Mouse (Mus musculus): ENCODE results near the gene Hdac9.

Gene Hdac9

DNA sequence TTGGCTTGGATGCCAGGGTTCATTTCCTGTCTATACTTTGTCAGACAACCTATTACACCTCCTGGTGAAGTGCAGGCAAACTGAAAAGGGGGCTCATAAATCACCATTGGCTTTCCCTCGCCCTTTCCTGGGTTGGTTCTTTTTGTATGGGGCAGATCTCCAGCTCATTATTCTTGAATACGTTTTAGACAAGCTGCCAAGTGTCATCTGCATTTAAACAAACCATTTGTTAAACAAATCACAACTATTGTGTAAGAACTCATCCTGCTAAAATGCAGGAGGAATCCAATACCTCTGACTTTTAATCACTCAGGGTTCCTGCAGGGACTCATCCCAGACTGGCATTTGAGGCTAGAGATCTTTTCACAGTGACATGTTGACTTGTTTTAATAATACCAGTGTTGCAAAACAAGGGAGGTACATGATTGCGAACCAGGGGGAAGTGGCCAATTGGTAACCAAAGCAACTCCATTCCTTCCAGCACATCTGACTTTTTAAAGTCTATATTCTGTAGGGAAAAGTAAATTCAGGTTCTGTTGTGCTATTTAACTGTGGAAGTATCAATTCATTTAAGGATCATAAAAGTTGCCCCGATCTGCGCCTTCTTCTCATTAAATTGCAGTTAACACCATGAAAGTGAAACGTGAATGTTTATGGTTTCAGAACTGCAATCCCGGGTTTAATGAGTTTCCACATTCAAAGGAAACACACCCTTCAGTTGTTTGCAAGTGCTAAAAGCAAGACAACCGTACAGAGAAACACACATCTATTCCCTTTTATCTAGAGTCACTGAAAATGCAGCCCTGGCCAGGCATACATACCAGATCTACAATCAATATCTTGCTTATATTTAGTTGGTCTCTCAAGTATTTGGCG lies 696.6 kb downstream of the Hdac9 start:
- DNase-seq (ENCODE audit: low spot score in 2 of 2), result no peak

DNA sequence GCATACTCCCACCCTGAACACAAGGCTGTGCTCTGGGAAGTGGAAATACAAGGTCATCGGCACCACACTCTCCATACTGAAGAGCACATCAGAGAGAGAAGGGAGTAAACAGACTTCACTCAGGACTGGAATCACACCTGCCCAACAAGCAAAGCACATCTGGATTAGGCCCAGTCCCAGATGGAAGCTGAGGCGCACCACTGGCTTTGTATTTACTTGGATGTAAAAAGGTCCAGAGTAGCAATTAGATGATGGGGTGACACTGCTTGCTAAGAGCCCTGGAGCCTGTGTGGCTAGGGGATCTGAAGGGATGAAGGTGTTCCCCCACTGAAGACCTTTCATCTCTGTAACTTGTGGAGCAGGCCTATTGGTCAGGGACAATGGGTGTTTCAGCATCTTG lies 698.3 kb downstream of the Hdac9 start:
- DNase-seq (ENCODE audit: low spot score in 2 of 2), result no peak

DNA sequence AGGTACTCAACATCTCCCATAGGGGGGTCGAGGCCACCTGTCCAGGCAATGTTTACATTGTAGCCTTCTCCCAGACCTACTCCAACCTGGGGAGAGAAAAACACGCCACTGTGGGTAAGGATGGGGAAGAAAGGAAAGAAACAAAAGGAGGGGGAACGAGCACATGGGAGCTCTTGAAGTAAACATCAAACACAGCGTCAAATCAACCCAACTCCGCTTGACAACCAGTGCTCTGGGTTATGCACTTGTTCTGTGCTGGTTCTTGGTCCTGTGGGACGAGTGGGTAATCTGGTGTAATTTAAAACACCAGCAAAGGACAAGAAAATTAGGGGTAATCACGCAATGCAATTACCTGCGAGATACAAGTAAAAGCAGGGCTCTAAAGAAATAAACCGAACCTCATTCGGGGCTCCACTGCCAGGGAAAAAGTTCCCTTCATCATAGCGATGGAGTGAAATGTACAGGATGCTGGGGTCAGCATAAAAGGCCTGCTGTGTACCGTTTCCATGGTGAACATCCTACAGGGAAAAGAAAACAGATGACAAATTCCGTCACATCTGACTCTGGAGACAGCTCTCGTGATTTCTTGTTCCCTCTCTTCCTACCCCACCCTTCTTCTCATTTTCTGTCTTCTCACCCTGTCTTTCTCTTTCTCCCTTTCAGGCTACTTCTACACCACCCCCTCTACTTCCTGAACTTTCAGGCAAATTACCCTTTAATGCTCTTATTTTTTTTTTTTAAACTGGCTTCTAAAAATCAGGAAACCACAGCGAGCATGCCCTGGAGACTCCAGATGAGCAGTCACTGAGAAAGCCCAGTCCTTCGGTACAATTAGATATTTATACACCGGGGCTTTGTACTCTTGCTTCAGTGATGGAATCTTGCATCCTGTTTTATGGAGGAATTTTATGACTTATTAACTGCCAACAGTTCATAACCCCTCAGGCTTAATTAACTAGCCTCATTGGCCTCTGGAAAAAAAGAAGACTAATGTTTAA lies 701.6 kb downstream of the Hdac9 start:
- DNase-seq (ENCODE audit: low spot score in 2 of 2), result no peak

DNA sequence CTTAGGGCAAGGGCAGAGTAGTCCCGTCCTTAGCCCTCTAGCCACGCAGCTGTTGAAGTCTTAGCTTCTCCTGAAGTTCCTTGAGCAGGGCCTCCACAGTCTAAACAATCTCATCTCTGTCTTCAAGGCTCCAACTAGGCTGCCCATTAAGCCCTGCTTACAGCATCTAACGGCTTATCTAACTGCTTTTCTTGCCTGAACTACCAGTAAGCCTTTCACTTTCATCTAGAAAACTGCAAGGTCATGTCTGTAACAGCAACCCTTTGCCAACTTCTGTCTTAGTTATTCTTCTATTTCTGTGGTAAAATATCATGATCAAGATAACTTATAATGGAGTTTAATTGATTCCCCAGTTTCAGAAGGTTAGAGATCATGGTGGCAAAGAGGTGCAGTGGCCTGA lies 704.7 kb downstream of the Hdac9 start:
- no peak for DNase-seq (ENCODE audit: low spot score in 2 of 2)

DNA sequence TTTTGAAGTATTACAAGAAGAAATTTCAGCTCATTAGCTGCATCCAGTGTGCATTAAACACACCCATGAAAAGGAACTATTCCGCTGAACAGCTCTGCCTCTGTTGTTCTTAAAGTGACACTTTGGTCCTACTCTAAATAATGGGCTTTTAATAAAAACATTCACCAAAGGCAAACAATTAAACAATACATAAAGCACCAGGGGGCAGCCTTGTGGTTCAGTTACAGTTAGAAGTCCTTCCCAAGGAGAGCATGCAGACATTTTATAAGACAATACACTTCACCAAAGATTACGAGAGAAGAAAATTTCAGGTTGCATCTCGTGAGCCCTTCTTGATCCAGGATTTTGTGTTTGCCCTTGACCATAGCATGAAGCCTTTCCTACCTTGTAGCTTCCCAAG lies 715.4 kb downstream of the Hdac9 start:
- DNase-seq (ENCODE audit: low spot score in 2 of 2), result no peak

DNA sequence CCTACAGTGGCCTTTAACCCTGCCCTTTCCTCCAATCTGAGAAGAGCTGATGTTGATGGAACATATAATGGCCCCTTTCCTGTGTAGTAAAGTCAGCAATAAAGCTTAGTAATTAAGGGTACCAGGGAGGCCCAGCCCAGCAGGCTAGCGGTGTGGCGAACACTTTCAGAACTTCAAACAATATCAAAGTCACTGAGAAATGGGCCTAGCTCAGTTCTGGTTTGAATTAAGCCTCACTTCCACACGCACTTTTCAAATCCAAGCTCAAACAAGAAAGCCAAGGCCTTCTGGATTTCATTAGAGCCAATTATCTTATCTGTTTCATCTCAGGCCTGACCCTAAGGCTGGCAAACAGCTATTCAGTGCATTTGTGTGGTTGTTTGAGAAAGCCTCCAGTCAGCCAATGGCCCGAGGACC lies 716.9 kb downstream of the Hdac9 start:
- no peak for DNase-seq (ENCODE audit: low spot score in 2 of 2)

DNA sequence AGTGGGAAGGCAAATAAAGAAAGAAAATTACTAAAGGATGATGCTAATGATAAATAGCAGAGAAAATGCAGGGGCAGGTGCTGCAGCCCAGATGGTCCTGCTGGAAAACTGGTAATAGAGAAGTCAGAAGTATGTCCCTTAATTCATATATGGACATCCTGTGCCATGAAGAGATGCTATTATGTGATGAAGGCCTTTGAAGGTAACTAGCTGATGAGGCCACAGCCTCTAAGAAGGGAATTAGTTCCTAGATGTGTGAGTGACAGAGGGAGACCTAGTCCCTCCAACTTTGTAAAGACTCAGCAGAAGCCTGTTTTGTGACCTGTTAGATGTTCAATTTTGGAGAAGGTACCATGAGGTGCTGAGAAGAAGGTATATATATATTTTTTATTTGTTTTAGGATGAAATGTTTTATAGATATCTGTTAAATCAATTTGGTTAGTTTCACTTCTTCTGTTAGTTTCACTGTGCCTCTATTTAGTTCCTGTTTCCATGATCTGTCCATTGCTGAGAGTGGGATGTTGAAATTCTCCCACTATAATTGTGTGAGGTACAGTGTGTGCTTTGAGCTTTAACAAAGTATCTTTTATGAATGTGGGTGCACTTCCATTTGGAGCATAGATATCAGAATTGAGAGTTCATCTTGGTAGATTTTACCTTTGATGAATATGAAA lies 721.6 kb downstream of the Hdac9 start:
- no peak for DNase-seq (ENCODE audit: low spot score in 2 of 2)

DNA sequence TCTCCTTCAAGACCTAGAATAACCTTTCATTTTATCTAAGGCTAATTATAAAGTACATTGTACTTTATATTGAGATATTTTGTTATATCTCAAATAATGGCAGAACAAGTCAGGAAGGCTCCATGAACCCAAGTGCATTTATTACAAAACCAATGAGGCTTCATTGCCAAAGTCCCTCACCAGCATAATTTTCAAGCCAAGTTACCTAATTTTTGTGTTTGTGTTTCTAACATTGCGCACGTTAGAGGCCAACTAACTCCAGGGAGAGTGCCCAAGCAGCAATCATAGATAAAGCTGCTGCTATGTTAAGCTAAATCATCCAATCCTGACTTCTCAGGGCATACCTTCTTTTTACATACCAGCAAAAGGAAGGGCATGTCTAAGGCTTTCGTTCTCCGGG lies 722.8 kb downstream of the Hdac9 start:
- no peak for DNase-seq (ENCODE audit: low spot score in 2 of 2)

DNA sequence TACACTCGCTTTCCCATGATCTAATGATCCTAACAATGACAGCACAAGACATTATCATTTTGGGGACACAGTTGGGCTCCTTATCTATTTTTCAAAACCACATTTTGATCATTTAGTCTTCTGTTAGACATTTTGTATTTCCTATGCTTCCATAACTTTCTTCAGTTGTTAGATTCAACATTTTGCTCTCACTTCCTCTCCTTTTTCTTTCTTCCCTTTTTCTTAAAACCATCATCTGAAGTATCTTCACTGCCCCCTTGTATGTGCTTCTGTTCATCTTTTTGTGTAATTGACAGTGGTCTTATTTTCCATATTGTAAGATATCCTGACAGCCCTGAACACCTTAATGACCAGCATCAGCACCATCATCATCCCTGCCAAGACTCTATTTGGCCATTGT lies 725.6 kb downstream of the Hdac9 start:
- DNase-seq (ENCODE audit: low spot score in 2 of 2), result no peak

DNA sequence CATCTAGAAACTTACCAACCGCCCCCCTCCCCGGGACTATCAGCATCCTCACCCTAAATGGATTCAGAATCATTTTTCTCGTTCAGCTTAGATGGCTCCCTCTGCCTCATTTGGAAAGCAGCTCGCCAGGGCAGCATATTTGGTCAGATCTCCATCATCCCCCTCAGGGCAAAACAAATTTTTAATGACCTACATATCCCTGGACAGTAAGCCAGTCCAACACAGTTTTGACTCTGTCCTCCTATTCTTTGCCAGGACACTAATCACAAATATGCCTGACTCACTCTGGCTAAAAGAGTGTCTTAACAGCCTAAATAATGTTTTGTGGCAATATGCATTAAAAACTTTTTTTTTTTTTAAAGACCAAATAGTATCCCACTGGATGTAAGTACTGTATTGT lies 738.0 kb downstream of the Hdac9 start:
- DNase-seq (ENCODE audit: low spot score in 2 of 2), result no peak

DNA sequence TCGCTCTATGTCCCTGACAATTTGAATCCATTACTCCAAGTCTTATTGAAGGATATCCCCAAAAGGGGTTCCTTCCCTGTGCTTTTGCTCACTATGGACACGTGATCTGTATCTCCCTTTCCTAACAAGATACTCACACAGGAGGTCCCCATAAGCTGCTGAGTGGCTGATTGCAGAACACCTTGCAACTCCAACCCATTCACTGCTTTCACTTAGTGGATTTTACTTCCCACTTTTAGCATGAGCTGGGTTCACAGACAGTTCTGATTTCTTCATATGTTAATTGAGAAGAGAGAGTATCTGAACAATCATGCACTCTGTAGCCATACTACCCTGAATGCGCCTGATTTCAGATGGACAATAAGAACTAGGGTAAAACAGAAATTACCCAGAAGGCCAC lies 740.1 kb downstream of the Hdac9 start:
- no peak for DNase-seq (ENCODE audit: low spot score in 2 of 2)

DNA sequence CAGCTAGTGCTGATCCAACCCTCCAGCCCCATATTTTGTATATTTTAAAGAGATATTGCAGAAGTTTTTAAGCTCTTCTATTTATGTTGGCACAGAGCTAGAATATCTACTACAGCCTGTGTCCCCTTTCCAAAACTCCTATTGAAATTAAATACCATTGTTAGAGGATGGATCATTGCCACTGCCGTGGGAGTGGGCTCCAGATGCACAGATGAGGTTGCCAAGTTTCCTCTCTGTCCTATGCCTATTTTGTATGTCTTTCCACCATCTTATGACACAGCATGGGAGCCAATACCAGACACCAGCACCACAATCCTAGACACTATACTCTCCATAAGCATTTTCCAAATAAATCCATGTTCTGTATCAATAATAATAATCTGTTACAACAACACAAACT lies 743.9 kb downstream of the Hdac9 start:
- no peak for DNase-seq (ENCODE audit: low spot score in 2 of 2)

DNA sequence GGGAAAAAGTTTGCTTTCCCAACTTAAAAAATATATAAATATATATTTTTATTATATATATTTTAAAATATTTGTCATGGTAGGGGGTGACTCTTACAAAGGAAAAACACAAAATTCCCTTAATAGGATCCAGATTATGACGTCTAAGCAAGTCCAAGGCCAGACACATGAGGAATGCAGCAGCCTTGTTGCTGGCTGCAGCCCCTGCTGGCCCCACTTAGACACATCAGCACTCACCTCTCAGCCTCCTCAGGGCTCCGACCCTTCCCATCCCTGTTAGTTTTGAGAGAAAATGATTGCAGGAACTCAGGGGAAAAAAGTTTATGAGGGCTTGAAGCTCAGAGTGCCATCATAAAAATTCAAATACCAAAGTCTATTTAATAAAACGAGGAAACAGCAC lies 746.3 kb downstream of the Hdac9 start:
- no peak for DNase-seq (ENCODE audit: low spot score in 2 of 2)

DNA sequence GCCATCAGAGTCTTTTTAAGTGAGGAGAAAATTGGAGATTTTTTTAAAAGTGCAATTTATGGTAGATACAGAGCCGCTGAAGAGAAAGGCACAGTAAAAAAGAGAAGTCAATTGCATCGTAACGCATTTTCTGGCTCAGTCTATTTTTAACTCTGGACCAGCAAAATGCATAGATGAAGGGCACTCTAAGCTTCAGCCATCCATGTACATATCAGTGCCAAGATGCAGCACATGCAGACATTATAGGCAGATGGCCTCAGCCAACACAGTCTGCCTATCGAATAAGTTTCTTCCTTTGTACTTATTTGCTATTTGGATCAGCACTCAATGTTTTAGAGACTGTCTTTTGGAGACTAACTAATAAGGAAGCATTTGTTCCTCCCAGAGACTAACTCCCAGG lies 751.2 kb downstream of the Hdac9 start:
- DNase-seq (ENCODE audit: low spot score in 2 of 2), result no peak

DNA sequence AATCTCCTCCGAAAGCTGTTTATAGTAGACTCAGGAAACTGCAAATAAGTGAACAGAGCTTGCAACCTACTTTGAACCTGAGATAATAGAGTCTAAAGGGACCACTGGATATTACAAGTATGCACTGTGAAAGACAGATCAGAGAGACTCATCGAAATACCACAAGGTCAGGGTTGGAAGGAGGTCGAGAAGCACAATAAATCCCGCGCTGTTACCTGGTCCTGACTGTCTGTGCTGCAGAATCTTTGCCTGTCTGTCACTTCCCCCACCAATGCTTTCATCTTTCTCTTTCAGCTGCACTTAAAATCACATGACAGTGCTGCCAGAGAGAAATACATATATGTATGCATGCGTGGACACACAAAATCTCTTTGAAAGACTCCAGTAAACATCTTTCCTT lies 760.6 kb downstream of the Hdac9 start:
- DNase-seq (ENCODE audit: low spot score in 2 of 2), result no peak

DNA sequence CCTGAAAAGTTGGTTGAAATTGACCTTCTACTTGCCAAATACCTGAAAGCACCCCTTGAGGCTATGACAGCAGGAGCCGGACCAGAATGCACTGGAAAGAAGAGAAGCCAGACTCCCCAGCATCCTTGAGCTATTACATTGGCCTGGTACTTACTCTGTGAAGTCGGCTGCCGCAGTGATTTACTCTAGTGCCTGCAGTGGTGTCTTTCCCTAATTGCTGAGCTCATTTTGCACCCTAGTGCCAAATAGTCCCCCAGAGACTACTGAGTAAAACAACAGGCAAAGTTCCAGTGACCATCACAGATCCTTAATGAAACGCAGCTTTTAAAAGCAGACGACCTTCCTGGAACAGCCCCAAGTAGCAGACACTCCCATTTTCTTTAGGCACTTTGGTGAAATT lies 761.2 kb downstream of the Hdac9 start:
- DNase-seq (ENCODE audit: low spot score in 2 of 2), result no peak

DNA sequence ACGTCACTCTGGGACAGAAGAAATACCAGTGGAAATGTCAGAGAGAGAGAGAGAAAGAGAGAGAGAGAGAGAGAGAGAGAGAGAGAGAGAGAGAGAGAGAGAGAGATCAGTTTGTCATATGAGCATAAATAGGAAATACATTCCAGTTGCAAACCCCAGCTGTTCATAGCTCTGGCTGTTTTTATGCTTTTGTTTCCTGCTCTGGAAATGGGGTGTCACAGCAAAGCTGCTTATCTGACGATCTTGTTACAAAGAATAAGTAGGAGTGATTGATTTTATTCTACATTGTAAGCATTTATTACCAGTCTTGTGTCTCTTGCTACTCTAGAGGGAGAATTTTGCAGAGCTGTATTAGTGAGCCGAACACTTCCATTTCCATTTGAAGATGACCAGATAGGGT lies 762.1 kb downstream of the Hdac9 start:
- no peak for DNase-seq (ENCODE audit: low spot score in 2 of 2)

DNA sequence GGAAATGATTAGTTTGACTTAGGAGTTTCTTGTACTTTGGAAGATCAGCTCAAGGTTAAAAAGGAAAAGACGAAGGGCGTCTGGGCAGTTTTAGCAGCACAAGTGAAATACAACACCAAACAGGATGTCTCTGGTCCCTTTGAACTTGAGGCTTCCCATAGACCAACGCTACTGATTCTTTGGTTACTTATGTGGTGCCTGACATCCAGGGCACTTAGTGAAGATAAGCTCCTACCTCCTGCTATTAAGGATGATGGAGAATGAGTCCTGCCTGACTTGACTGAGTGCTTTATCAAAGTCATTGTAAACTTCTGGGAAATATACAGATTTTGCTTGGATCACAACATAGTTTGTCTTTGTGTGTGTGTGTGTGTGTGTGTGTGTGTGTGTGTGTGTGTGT lies 765.6 kb downstream of the Hdac9 start:
- DNase-seq (ENCODE audit: low spot score in 2 of 2), result no peak

DNA sequence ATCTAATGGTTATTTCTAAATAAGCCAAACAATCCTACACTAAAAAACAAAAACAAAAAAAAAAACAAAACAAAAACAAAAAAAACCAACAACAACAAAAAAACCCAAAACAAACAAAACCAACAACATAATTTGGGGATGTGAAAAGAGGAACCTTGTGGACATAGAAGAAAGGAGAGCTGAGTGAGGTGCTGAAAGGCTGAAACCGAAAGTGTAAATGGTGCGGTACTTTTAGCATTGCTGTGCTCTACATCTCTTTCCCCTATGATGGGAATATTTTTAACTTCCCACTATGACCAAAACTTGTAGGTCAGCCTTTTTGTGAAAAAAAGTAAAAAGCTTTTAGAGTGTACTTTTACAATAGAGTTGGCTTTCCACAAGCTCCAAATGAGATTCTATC lies 774.2 kb downstream of the Hdac9 start:
- DNase-seq (ENCODE audit: low spot score in 2 of 2), result no peak

DNA sequence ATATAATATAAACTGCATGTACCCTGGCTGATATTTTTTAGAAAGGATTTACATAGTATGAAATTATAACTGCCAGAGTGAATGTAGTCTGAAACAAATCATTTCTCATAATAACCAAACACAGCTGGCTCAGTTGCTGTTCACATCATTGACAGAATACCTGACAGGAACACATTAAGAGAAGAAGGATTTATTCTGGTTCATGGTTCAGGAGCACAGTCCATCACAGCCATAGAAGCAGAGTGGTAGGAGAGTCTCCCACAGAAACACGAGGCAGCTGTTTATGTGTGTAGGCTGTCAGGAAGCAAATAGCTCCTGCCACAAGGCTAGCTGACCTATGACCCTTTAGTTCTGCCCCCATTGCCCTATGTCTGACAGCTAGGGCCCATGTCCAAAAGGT lies 803.6 kb downstream of the Hdac9 start:
- DNase-seq (ENCODE audit: low spot score in 2 of 2), result no peak

DNA sequence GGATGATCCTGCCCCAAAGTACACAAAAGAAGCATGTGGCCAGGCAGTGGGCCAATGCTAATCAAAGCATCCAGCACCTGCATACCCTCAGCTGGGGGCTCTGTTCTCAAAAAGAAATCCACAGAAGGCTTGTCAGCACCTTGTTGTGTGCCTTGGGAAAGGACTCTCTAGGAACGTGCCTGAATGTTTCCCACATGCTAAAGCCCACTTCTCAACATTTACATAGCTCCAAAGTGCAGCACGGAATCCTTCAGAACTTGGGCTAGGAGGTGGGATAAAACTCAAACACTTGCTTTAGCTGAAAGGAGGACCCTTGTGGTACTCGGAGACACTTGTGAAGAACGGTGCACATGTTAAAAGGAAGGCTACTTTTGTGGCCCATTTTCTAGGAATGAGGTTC lies 823.9 kb downstream of the Hdac9 start:
- no peak for DNase-seq (ENCODE audit: low spot score in 2 of 2)

DNA sequence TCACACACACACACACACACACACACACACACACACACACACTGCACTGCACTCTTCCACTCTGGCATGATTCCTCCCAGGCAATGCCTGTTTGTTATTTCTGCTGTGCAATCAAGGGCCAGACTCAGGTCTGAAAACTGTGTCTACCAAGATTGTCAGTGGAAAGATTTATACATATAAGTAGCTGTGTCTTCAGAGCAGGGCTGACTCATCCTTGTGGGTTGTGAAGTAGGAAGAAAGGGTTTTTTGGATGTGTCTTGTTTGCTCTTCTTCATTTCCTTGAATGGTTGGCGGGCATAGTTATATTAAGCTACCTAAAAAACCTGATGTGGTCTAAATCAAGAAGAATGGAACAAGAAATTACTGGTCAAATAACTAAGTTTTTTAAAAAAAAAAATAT lies 825.0 kb downstream of the Hdac9 start:
- DNase-seq (ENCODE audit: low spot score in 2 of 2), result peak; percentile 24 to 36
